9 mouse cellular contexts compared by ENCODE assay signal in the genomic region with DNA sequence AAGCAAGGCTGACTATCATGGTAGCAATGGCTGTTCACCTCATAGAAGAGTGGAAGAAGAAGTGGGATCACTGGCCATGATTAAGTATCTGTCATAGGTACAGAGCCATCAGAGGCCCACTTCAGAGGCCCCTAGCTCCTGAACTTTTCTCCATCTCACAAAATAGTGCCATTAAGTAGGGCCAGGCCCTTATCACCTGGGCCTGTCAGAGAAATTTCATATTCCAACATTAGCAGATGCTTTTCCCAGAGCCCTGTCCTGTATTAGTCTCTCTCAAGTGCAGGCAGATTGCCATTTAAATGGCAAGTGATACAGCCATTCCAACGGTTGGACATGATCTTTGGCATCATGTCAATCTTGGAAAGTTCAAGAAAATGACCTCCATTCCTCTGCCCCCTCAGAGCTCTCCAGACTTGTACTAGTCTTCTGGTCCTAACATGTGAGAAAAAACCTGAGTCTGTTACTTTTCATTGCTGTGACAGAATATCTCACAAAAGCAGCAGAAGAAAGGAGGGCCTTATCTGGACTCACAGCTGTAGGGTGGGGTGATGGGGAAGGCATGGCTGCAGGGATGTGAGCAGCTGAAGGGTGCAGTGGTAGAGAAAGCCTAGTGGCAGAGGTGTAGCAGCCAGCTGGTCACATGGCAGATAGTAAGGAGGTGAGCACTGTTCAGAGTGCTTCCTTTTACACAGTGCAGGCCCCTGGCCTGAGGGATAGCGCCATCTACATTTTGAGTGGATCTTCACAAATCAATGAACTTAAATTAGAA.
DNase-seq lines count a peak whose midpoint lies in the region; ATAC-seq lines count a peak whose summit lies in the region.
"Had no signal": no experiment of that assay in that cellular context is flagged by ENCODE, and none has a peak within 500 bp of the region (broad histone marks: within the 10 kb centered on the region; RNA-seq: fewer than 3 reads in every experiment).

No protein-coding gene starts in this region.

- no peak overlapping the region for H3K4me2 ChIP-seq in heart, embryonic 13.5 days
- no peak overlapping the region for H3K4me2 ChIP-seq in neural tube, embryonic 11.5 days (ENCODE audit: low read depth)
- H3K4me2 ChIP-seq in intestine, embryonic 16.5 days (ENCODE audit: low read depth, low read length) = no peak overlapping the region

- peaks cover 37% of the 10 kb centered on the region for H3K4me1 ChIP-seq in heart, embryonic 13.5 days
- peaks cover 6% of the 10 kb centered on the region for H3K4me1 ChIP-seq in neural tube, embryonic 11.5 days (ENCODE audit: control insufficient read depth, insufficient read depth, low read length)
- no peaks in the 10 kb centered on the region for H3K4me1 ChIP-seq in intestine, embryonic 16.5 days (ENCODE audit: control insufficient read depth, insufficient read depth, low read length)

- 49% methylated on average over 2 of the region's 2 CpGs for WGBS in heart, embryonic 13.5 days
- WGBS in neural tube, embryonic 11.5 days = 87% methylated on average over 2 of the region's 2 CpGs
- 81% methylated on average over 2 of the region's 2 CpGs for WGBS in intestine, embryonic 16.5 days

- no peak overlapping the region for H3K4me3 ChIP-seq in heart, embryonic 13.5 days
- no peak overlapping the region for H3K4me3 ChIP-seq in neural tube, embryonic 11.5 days (ENCODE audit: low read depth, low read length)
- no peak overlapping the region for H3K4me3 ChIP-seq in intestine, embryonic 16.5 days (ENCODE audit: low read length)

- no peaks in the 10 kb centered on the region for H3K9me3 ChIP-seq in heart, embryonic 13.5 days
- H3K9me3 ChIP-seq in neural tube, embryonic 11.5 days (ENCODE audit: control insufficient read depth, low read length) = no peaks in the 10 kb centered on the region
- no peaks in the 10 kb centered on the region for H3K9me3 ChIP-seq in intestine, embryonic 16.5 days (ENCODE audit: control insufficient read depth, low read length)

- H3K36me3 ChIP-seq in heart, embryonic 13.5 days = no peaks in the 10 kb centered on the region
- no peaks in the 10 kb centered on the region for H3K36me3 ChIP-seq in neural tube, embryonic 11.5 days (ENCODE audit: control insufficient read depth, insufficient read depth, low read length)
- H3K36me3 ChIP-seq in intestine, embryonic 16.5 days (ENCODE audit: control insufficient read depth, insufficient read depth, low read length) = no peaks in the 10 kb centered on the region

- H3K9ac ChIP-seq in heart, embryonic 13.5 days = no peak overlapping the region
- H3K9ac ChIP-seq in neural tube, embryonic 11.5 days (ENCODE audit: low read length) = no peak overlapping the region
- H3K9ac ChIP-seq in intestine, embryonic 16.5 days (ENCODE audit: low read depth, low read length) = no peak overlapping the region

- DNase-seq in heart, adult 18-20 months = no peak
- no peak for DNase-seq in neural tube, embryonic 11.5 days (ENCODE audit: low spot score)
- DNase-seq in neural tube, embryonic 10.5 days (ENCODE audit: extremely low spot score, low spot score) = no peak
- peak; percentile 9 for DNase-seq in yolk sac, embryonic 10.5 days (ENCODE audit: low spot score)
- DNase-seq in urinary bladder, adult 2 months (ENCODE audit: low spot score) = no peak
- DNase-seq: lung, adult 2 months had no signal

- no peaks in the 10 kb centered on the region for H3K27me3 ChIP-seq in heart, embryonic 13.5 days (replicated peaks)
- H3K27me3 ChIP-seq in neural tube, embryonic 11.5 days (ENCODE audit: control insufficient read depth, insufficient read depth, low read length) = no peaks in the 10 kb centered on the region
- no peaks in the 10 kb centered on the region for H3K27me3 ChIP-seq in intestine, embryonic 16.5 days (replicated peaks; ENCODE audit: control insufficient read depth, insufficient read depth, low read length)
- H3K27me3 ChIP-seq: CH12.LX had no signal

- peak; percentile 83 for ATAC-seq in heart, embryonic 13.5 days (ENCODE audit: extremely low read depth, insufficient number of reproducible peaks, low FRiP score, low TSS enrichment)
- ATAC-seq in neural tube, embryonic 11.5 days (ENCODE audit: insufficient read depth, low FRiP score, low TSS enrichment) = peak; percentile 45; the same call in 1 of the 2 replicates
- ATAC-seq in intestine, embryonic 16.5 days = peak; percentile 86

- peak overlapping the region; percentile 48 for H3K27ac ChIP-seq in heart, embryonic 13.5 days (replicated peaks)
- H3K27ac ChIP-seq in neural tube, embryonic 11.5 days (ENCODE audit: low read depth, low read length) = no peak overlapping the region
- no peak overlapping the region for H3K27ac ChIP-seq in intestine, embryonic 16.5 days (ENCODE audit: low read length)
